Mouse (Mus musculus) kidney, embryonic 16.5 days (tissue): ENCODE results near the gene Hmgn1. TPM values are rescaled to one million over a fixed set of nuclear protein-coding genes. Genes with fewer than 3 reads are reported as not detected.
A peak's percentile ranks its signal among the peaks of the same experiment; 100 is the strongest.

Experiments
- ATAC-seq: fragments of 200-750 bp; cut with Nextera tagmentation; 2 replicates; pipeline ENCODE4 v1.8.0; 2017; ENCODE audit warnings: moderate TSS enrichment; ENCODE audit not compliant: low FRiP score, low TSS enrichment
- H3K27ac ChIP-seq: fragments of 300-500 bp; sonication (generic); 2 replicates; pipeline ENCODE4 v1.5.1; 2014; ENCODE audit warnings: low read length
- H3K27me3 ChIP-seq: fragments of 300-500 bp; sonication (generic); 2 replicates; pipeline ENCODE4 v1.6.1; 2014; ENCODE audit warnings: low read length, control low read depth, mixed read lengths; ENCODE audit not compliant: insufficient read depth
- H3K36me3 ChIP-seq: fragments of 300-500 bp; sonication (generic); 2 replicates; pipeline ENCODE4 v1.6.1; 2014; ENCODE audit warnings: low read length, control low read depth, mixed read lengths; ENCODE audit not compliant: insufficient read depth
- H3K4me1 ChIP-seq: fragments of 300-500 bp; sonication (generic); 2 replicates; pipeline ENCODE4 v1.6.1; 2014; ENCODE audit warnings: low read length, control low read depth, mixed read lengths; ENCODE audit not compliant: insufficient read depth
- H3K4me2 ChIP-seq: fragments of 300-500 bp; sonication (generic); replicated peaks from 2 replicates; pipeline ENCODE4 v1.6.1; 2014; ENCODE audit warnings: low read depth, low read length
- H3K4me3 ChIP-seq: fragments of 300-500 bp; sonication (generic); 2 replicates; pipeline ENCODE4 v1.5.1; 2014; ENCODE audit warnings: mild to moderate bottlenecking, low read length
- H3K9ac ChIP-seq: fragments of 300-500 bp; sonication (generic); replicated peaks from 2 replicates; pipeline ENCODE4 v1.6.1; 2014; ENCODE audit warnings: low read length
- H3K9me3 ChIP-seq: fragments of 300-500 bp; sonication (generic); 2 replicates; pipeline ENCODE4 v1.6.1; 2016; ENCODE audit warnings: low read length, control low read depth
- WGBS: fragments of 180-500 bp; shearing (Covaris S2); extraction: QIAGEN DNeasy Blood & Tissue Kit; methylation state at CpG from one replicate; pipeline ENCODE4 v1.1.7; 2014; 5-methylcytosine and 5-hydroxymethylcytosine counted together
- polyA plus RNA-seq: library from polyadenylated mRNA; unstranded; fragments of >200 nt; fragmentation: Nextera tagmentation; extraction: Ambion mirVana; gene quantifications from 2 replicates; pipeline ENCODE4 v1.2.1, GENCODE M21; 2015

Gene Hmgn1
- polyA plus RNA-seq, 1 experiment from 2014 or later: 609 TPM

GRCm38 (mm10) chr16:96158511-96159080, 31.1 kb upstream of the Hmgn1 start:
- Histone ChIP-seq H3K9me3 (no peaks in the 10 kb centered on the region), H3K9ac (peak overlapping the region; percentile 91), H3K4me2 (peak overlapping the region; percentile 99), H3K36me3 (peaks cover 13% of the 10 kb centered on the region), H3K4me1 (peaks cover 19% of the 10 kb centered on the region), H3K27me3 (no peaks in the 10 kb centered on the region), H3K27ac (no peak overlapping the region; the same call in 1 of the 2 replicates), H3K4me3 (peak overlapping the region; percentile 63)
- no peak; the same call in 1 of the 2 replicates for ATAC-seq
- WGBS: 52% methylated on average over 12 of the region's 12 CpGs

- Histone ChIP-seq H3K4me1 (peaks cover 19% of the 10 kb centered on the region), H3K36me3 (peaks cover 18% of the 10 kb centered on the region), H3K9me3 (no peaks in the 10 kb centered on the region), H3K4me3 (no peak overlapping the region), H3K9ac (no peak overlapping the region), H3K4me2 (no peak overlapping the region), H3K27me3 (no peaks in the 10 kb centered on the region), H3K27ac (no peak overlapping the region)
- no peak for ATAC-seq
- WGBS: 92% methylated on average over 11 of the region's 11 CpGs
These were observed 29.6 kb upstream of the Hmgn1 start for GRCm38 (mm10) chr16:96157171-96157570.

GRCm38 (mm10) chr16:96156019-96156418, 28.5 kb upstream of the Hmgn1 start:
- no peak overlapping the region for H3K4me3 ChIP-seq
- H3K27me3 ChIP-seq: no peaks in the 10 kb centered on the region
- H3K4me1 ChIP-seq: peaks cover 19% of the 10 kb centered on the region
- no peak overlapping the region for H3K27ac ChIP-seq
- H3K9me3 ChIP-seq: no peaks in the 10 kb centered on the region
- no peak overlapping the region for H3K4me2 ChIP-seq
- no peak overlapping the region for H3K9ac ChIP-seq
- peaks cover 18% of the 10 kb centered on the region for H3K36me3 ChIP-seq
- ATAC-seq: no peak
- WGBS: 93% methylated on average over 8 of the region's 8 CpGs

DNA sequence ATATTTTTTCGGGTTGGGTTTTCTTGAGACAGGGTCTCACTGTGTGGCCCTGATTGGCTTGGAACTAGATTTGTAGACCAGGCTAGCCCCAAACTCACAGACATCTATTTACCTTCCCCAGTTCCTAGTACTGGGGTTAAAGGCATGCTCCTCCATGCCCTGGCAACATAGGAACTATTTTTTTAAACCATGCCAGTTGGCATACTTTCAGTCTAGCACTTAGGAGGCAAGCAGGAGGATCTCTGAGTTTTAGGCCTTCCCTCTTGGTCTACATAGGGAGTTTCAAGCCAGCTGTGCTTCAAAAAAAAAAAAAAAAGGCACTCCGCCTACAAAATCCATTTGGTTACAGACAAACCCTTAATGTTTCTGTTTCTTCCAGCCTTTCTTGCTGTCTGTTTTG, 26.9 kb upstream of the Hmgn1 start:
- no peaks in the 10 kb centered on the region for H3K9me3 ChIP-seq
- no peak overlapping the region for H3K4me2 ChIP-seq
- no peak overlapping the region for H3K9ac ChIP-seq
- no peak overlapping the region for H3K4me3 ChIP-seq
- H3K27me3 ChIP-seq: no peaks in the 10 kb centered on the region
- peaks cover 15% of the 10 kb centered on the region for H3K4me1 ChIP-seq
- no peak for ATAC-seq
- H3K27ac ChIP-seq: no peak overlapping the region
- peaks cover 18% of the 10 kb centered on the region for H3K36me3 ChIP-seq
- 94% methylated on average over 2 of the region's 2 CpGs for WGBS

DNA sequence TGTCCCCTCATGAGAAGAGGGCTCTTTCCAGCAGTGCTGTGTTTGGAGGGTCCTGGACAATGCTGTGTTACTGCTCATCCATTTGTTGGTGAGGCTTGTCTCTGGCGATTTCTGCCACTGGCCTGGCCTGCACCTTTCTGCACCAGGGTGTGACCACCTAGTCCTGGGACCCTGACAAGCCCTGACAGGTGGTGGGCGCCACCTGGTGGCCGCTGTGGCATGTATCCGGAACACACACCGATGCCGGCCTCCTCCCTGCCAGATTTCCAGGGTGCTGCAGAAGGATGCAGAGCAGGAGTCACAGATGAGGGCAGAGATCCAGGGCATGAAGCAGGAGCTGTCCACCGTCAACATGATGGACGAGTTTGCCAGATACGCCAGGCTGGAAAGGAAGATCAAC, 24.0 kb upstream of the Hmgn1 start:
- peak; percentile 46; the same call in 1 of the 2 replicates for ATAC-seq
- no peak overlapping the region for H3K4me2 ChIP-seq
- WGBS: 20% methylated on average over 9 of the region's 9 CpGs
- peaks cover 11% of the 10 kb centered on the region for H3K4me1 ChIP-seq
- no peak overlapping the region for H3K27ac ChIP-seq
- H3K27me3 ChIP-seq: no peaks in the 10 kb centered on the region
- H3K9me3 ChIP-seq: no peaks in the 10 kb centered on the region
- H3K36me3 ChIP-seq: peaks cover 15% of the 10 kb centered on the region
- no peak overlapping the region for H3K4me3 ChIP-seq
- no peak overlapping the region for H3K9ac ChIP-seq

GRCm38 (mm10) chr16:96150995-96151394, 23.5 kb upstream of the Hmgn1 start:
- no peak for ATAC-seq

GRCm38 (mm10) chr16:96149311-96149710, 21.8 kb upstream of the Hmgn1 start:
- Histone ChIP-seq H3K27ac (no peak overlapping the region), H3K27me3 (no peaks in the 10 kb centered on the region), H3K4me2 (no peak overlapping the region), H3K4me1 (peaks cover 18% of the 10 kb centered on the region), H3K9me3 (no peaks in the 10 kb centered on the region), H3K36me3 (peaks cover 10% of the 10 kb centered on the region), H3K9ac (0 out of 2 replicates have a peak overlapping the region, but pooled peaks have one; percentile 2), H3K4me3 (no peak overlapping the region)
- no peak for ATAC-seq
- 53% methylated on average over 9 of the region's 9 CpGs for WGBS

More at GRCm38 (mm10) chr16:96150995-96151394, 23.5 kb upstream of the Hmgn1 start:
- Histone ChIP-seq H3K36me3 (peaks cover 12% of the 10 kb centered on the region), H3K4me2 (no peak overlapping the region), H3K9me3 (no peaks in the 10 kb centered on the region), H3K27ac (no peak overlapping the region), H3K4me1 (peaks cover 14% of the 10 kb centered on the region), H3K27me3 (no peaks in the 10 kb centered on the region), H3K9ac (no peak overlapping the region), H3K4me3 (no peak overlapping the region)
- 59% methylated on average over 4 of the region's 4 CpGs for WGBS

GRCm38 (mm10) chr16:96148834-96149233, 21.3 kb upstream of the Hmgn1 start:
- no peak overlapping the region for H3K4me2 ChIP-seq
- 56% methylated on average over 6 of the region's 6 CpGs for WGBS

DNA sequence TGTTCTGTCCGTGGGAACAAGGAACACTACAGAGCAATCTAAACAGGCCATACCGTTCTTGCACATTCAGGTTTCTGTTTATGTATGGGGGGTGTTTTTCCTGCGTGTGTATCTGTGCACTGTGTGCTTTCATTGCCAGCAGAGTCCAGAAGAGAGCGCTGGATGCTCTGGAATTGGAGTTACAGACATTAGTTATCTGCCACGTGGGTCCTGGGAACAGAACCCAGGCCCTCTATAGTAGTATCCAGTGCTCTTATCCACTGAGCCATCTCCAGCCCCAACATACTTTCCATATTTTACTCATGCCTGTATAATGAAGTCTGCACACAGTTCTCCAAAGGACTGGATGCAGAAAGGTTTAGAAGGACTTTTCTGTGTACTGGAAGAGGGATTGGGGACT, 18.3 kb upstream of the Hmgn1 start:
- H3K9ac ChIP-seq: peak overlapping the region; percentile 80
- peak overlapping the region; percentile 86 for H3K4me3 ChIP-seq
- H3K9me3 ChIP-seq: no peaks in the 10 kb centered on the region
- WGBS: 2% methylated on average over 5 of the region's 5 CpGs
- H3K36me3 ChIP-seq: no peaks in the 10 kb centered on the region
- H3K4me1 ChIP-seq: peaks cover 18% of the 10 kb centered on the region
- peak overlapping the region; percentile 75 for H3K4me2 ChIP-seq
- no peaks in the 10 kb centered on the region for H3K27me3 ChIP-seq
- ATAC-seq: no peak
- H3K27ac ChIP-seq: peak overlapping the region; percentile 67; the same call in 1 of the 2 replicates

More at GRCm38 (mm10) chr16:96148834-96149233, 21.3 kb upstream of the Hmgn1 start:
- Histone ChIP-seq H3K9ac (no peak overlapping the region), H3K4me3 (no peak overlapping the region), H3K27ac (no peak overlapping the region), H3K27me3 (no peaks in the 10 kb centered on the region), H3K9me3 (no peaks in the 10 kb centered on the region), H3K36me3 (peaks cover 7% of the 10 kb centered on the region; the same call in 1 of the 2 replicates), H3K4me1 (peaks cover 18% of the 10 kb centered on the region)
- ATAC-seq: no peak

GRCm38 (mm10) chr16:96145110-96145800, 17.7 kb upstream of the Hmgn1 start, which contains the start of gene Wrb:
TSS of gene Wrb (plus strand) at chr16:96145407.
- Histone ChIP-seq H3K36me3 (no peaks in the 10 kb centered on the region), H3K4me3 (peak within 1 kb of the TSS; percentile 86), H3K9me3 (no peaks in the 10 kb centered on the region), H3K27ac (peak within 1 kb of the TSS; percentile 67; the same call in 1 of the 2 replicates), H3K4me1 (peaks cover 18% of the 10 kb centered on the region), H3K4me2 (peak within 1 kb of the TSS; percentile 75), H3K27me3 (no peaks in the 10 kb centered on the region), H3K9ac (peak within 1 kb of the TSS; percentile 80)
- under 1% methylated on average over 68 of the region's 68 CpGs for WGBS
- peak; percentile 95 for ATAC-seq
